Mouse (Mus musculus) liver, embryonic 16.5 days (tissue): ENCODE measurements at regions not wholly inside any gene's neighbourhood (a gene's known extent, or its start where the extent isn't known, plus 50 kb on each side); places are given as distances from the start of the nearest gene placed in this dataset.

Experiments used
- ATAC-seq: fragments of 200-750 bp; cut with Nextera tagmentation; 2 replicates; pipeline ENCODE4 v1.8.0; 2017; ENCODE audit warnings: low read depth, mild to moderate bottlenecking, moderate number of reproducible peaks, moderate library complexity
- H3K27ac ChIP-seq: fragments of 300-500 bp; sonication (generic); 2 replicates; pipeline ENCODE4 v1.5.1; 2014; ENCODE audit warnings: mild to moderate bottlenecking, low read length
- H3K27me3 ChIP-seq: fragments of 300-500 bp; sonication (generic); 2 replicates; pipeline ENCODE4 v1.6.1; 2014; ENCODE audit warnings: low read depth, low read length, mixed read lengths; ENCODE audit not compliant: control insufficient read depth, insufficient read depth
- H3K36me3 ChIP-seq: fragments of 300-500 bp; sonication (generic); 2 replicates; pipeline ENCODE4 v1.6.1; 2014; ENCODE audit warnings: mild to moderate bottlenecking; ENCODE audit not compliant: control insufficient read depth, insufficient read depth
- H3K4me1 ChIP-seq: fragments of 300-500 bp; sonication (generic); 2 replicates; pipeline ENCODE4 v1.6.1; 2014; ENCODE audit warnings: low read depth, low read length, mixed read lengths; ENCODE audit not compliant: control insufficient read depth
- H3K4me2 ChIP-seq: fragments of 300-500 bp; sonication (generic); 2 replicates; pipeline ENCODE4 v1.6.1; 2014; ENCODE audit warnings: low read depth, low read length, mixed read lengths
- H3K4me3 ChIP-seq: fragments of 300-500 bp; sonication (generic); 2 replicates; pipeline ENCODE4 v1.5.1; 2014; ENCODE audit warnings: low read depth, mild to moderate bottlenecking, low read length
- H3K9ac ChIP-seq: fragments of 300-500 bp; sonication (generic); 2 replicates; pipeline ENCODE4 v1.6.1; 2014; ENCODE audit warnings: low read depth, low read length
- H3K9me3 ChIP-seq: fragments of 300-500 bp; sonication (generic); replicated peaks from 2 replicates; pipeline ENCODE4 v1.6.1; 2016; ENCODE audit warnings: low read length; ENCODE audit not compliant: control insufficient read depth
- WGBS: fragments of 180-500 bp; shearing (Covaris S2); extraction: QIAGEN DNeasy Blood & Tissue Kit; methylation state at CpG from one replicate; pipeline ENCODE4 v1.1.7; 2014; ENCODE audit not compliant: insufficient replicate concordance; 5-methylcytosine and 5-hydroxymethylcytosine counted together

DNA sequence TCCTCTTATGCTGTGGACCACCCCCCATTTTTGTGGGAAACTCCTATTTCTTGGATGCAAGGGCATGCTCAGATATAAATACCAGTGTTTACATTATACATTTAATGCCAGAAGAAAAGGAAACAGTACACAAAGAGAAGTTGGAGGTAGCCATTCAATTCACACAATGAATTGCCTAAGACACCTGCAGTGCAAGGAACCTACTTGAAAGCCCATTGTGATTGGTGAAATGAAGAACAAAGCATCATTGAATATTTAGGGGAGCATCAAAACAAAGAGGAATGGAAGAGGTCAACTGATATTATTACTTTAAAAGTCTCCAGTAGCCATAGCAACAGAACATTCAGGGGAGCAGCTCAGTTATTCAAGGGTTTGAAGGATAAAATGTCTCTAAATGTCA is 193.7 kb upstream of the Kcnj16 start:
- Histone ChIP-seq H3K36me3 (no peaks in the 10 kb centered on the region), H3K27me3 (no peaks in the 10 kb centered on the region), H3K4me2 (no peak overlapping the region), H3K4me3 (no peak overlapping the region), H3K9ac (no peak overlapping the region), H3K9me3 (no peaks in the 10 kb centered on the region), H3K4me1 (no peaks in the 10 kb centered on the region), H3K27ac (no peak overlapping the region)
- no peak for ATAC-seq

GRCm38 (mm10) chr11:110781492-110782276 is 186.1 kb upstream of the Kcnj16 start:
- Histone ChIP-seq H3K4me2 (no peak overlapping the region), H3K9me3 (no peaks in the 10 kb centered on the region), H3K36me3 (no peaks in the 10 kb centered on the region), H3K27me3 (no peaks in the 10 kb centered on the region), H3K9ac (no peak overlapping the region), H3K27ac (no peak overlapping the region), H3K4me3 (no peak overlapping the region), H3K4me1 (no peaks in the 10 kb centered on the region)
- ATAC-seq: no peak
- 44% methylated on average over 3 of the region's 3 CpGs for WGBS

DNA sequence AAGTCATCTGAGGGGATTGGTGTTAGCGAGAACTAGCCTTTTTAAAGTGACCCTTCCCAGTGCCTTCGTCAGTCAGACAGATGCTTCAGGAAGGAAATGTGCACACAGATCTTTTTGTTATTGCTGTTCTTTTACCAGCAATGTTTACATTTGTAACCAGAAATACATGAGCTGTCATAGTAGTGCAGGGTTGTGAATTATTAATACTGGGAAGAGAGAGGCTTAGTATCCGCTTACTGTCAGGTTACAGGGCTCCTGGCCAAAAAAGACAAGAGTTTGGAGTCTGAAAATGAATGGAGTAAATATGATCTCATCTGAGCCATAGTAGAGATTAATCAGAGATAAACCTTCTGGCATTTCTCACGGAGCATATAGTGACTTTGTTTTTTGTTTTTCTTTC is 178.3 kb upstream of the Kcnj16 start:
- no peaks in the 10 kb centered on the region for H3K4me1 ChIP-seq
- no peak overlapping the region for H3K9ac ChIP-seq
- no peak overlapping the region for H3K4me2 ChIP-seq
- ATAC-seq: no peak
- H3K4me3 ChIP-seq: no peak overlapping the region
- 57% methylated on average over 4 of the region's 4 CpGs for WGBS
- no peaks in the 10 kb centered on the region for H3K9me3 ChIP-seq
- H3K27ac ChIP-seq: no peak overlapping the region
- no peaks in the 10 kb centered on the region for H3K36me3 ChIP-seq
- H3K27me3 ChIP-seq: no peaks in the 10 kb centered on the region

- Histone ChIP-seq H3K9ac (no peak overlapping the region), H3K9me3 (no peaks in the 10 kb centered on the region), H3K36me3 (no peaks in the 10 kb centered on the region), H3K27ac (no peak overlapping the region), H3K4me1 (no peaks in the 10 kb centered on the region), H3K27me3 (no peaks in the 10 kb centered on the region), H3K4me3 (no peak overlapping the region), H3K4me2 (no peak overlapping the region)
- 49% methylated on average over 8 of the region's 8 CpGs for WGBS
- no peak for ATAC-seq
These were observed 167.8 kb upstream of the Kcnj16 start for GRCm38 (mm10) chr11:110799887-110800578.

- H3K27ac ChIP-seq: no peak overlapping the region
- no peaks in the 10 kb centered on the region for H3K4me1 ChIP-seq
- no peaks in the 10 kb centered on the region for H3K36me3 ChIP-seq
- H3K4me2 ChIP-seq: no peak overlapping the region
- no peak for ATAC-seq
- H3K9me3 ChIP-seq: no peaks in the 10 kb centered on the region
- no peak overlapping the region for H3K4me3 ChIP-seq
- WGBS: 68% methylated on average over 7 of the region's 7 CpGs
- H3K27me3 ChIP-seq: no peaks in the 10 kb centered on the region
- no peak overlapping the region for H3K9ac ChIP-seq
These were observed 165.8 kb upstream of the Kcnj16 start for GRCm38 (mm10) chr11:110802013-110802412.

- no peaks in the 10 kb centered on the region for H3K9me3 ChIP-seq
- no peak overlapping the region for H3K4me2 ChIP-seq
- H3K27me3 ChIP-seq: no peaks in the 10 kb centered on the region
- H3K4me3 ChIP-seq: no peak overlapping the region
- no peak for ATAC-seq
- no peaks in the 10 kb centered on the region for H3K4me1 ChIP-seq
- H3K9ac ChIP-seq: no peak overlapping the region
- H3K27ac ChIP-seq: no peak overlapping the region
- no peaks in the 10 kb centered on the region for H3K36me3 ChIP-seq
- 52% methylated on average over 1 of the region's 1 CpGs for WGBS
These were observed 163.8 kb upstream of the Kcnj16 start for GRCm38 (mm10) chr11:110804079-110804478.

GRCm38 (mm10) chr11:110813137-110813536 is 154.7 kb upstream of the Kcnj16 start:
- Histone ChIP-seq H3K4me3 (no peak overlapping the region), H3K9ac (no peak overlapping the region), H3K9me3 (no peaks in the 10 kb centered on the region), H3K27me3 (no peaks in the 10 kb centered on the region), H3K27ac (no peak overlapping the region), H3K36me3 (no peaks in the 10 kb centered on the region), H3K4me2 (no peak overlapping the region), H3K4me1 (no peaks in the 10 kb centered on the region)
- 72% methylated on average over 6 of the region's 6 CpGs for WGBS
- no peak for ATAC-seq

DNA sequence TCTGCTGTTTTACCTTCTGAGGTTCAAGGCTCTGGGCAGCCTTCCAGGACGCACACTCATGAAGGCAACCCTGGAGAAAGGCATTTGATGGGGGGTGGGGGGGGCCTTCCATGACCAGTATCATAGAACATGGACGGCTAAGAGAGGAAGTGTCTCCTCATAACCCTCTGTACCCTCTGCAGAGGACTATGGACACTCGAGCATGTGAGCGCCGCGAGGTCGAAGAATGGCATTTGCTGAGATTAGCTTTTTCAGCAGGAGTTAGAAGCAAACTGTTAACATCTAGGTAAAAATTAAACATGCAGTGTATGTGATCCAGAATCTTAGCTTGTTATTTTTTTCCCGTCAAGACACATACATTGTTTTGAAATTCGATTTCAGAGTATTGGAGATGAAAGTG is 153.1 kb upstream of the Kcnj16 start:
- 73% methylated on average over 9 of the region's 9 CpGs for WGBS
- Histone ChIP-seq H3K9ac (no peak overlapping the region), H3K4me3 (no peak overlapping the region), H3K36me3 (no peaks in the 10 kb centered on the region), H3K9me3 (no peaks in the 10 kb centered on the region), H3K27ac (no peak overlapping the region), H3K4me2 (no peak overlapping the region), H3K4me1 (no peaks in the 10 kb centered on the region), H3K27me3 (no peaks in the 10 kb centered on the region)
- ATAC-seq: no peak

GRCm38 (mm10) chr11:110815206-110815605 is 152.6 kb upstream of the Kcnj16 start:
- H3K4me1 ChIP-seq: no peaks in the 10 kb centered on the region
- H3K27ac ChIP-seq: no peak overlapping the region
- no peak overlapping the region for H3K4me2 ChIP-seq
- H3K9ac ChIP-seq: no peak overlapping the region
- H3K27me3 ChIP-seq: no peaks in the 10 kb centered on the region
- ATAC-seq: no peak
- H3K9me3 ChIP-seq: no peaks in the 10 kb centered on the region
- WGBS: 53% methylated on average over 7 of the region's 7 CpGs
- H3K4me3 ChIP-seq: no peak overlapping the region
- no peaks in the 10 kb centered on the region for H3K36me3 ChIP-seq
